Mouse (Mus musculus) liver, embryonic 15.5 days (tissue): ENCODE results near the gene Nynrin. TPM values are rescaled to one million over a fixed set of nuclear protein-coding genes. Genes with fewer than 3 reads are reported as not detected.
A peak's percentile ranks its signal among the peaks of the same experiment; 100 is the strongest.

ENCODE experiments used
- ATAC-seq: fragments of 200-750 bp; cut with Nextera tagmentation; 2 replicates; pipeline ENCODE4 v1.8.0; 2017; ENCODE audit warnings: moderate number of reproducible peaks, mild to moderate bottlenecking, moderate library complexity; ENCODE audit not compliant: insufficient read depth
- H3K27ac ChIP-seq: fragments of 300-500 bp; sonication (generic); replicated peaks from 2 replicates; pipeline ENCODE4 v1.5.1; 2015; ENCODE audit warnings: mild to moderate bottlenecking, inconsistent platforms
- H3K27me3 ChIP-seq: fragments of 300-500 bp; sonication (generic); 2 replicates; pipeline ENCODE4 v1.6.1; 2015; ENCODE audit warnings: mild to moderate bottlenecking, inconsistent platforms
- H3K36me3 ChIP-seq: fragments of 300-500 bp; sonication (generic); replicated peaks from 2 replicates; pipeline ENCODE4 v1.6.1; 2015; ENCODE audit warnings: moderate library complexity, mild to moderate bottlenecking, inconsistent platforms
- H3K4me1 ChIP-seq: fragments of 300-500 bp; sonication (generic); replicated peaks from 2 replicates; pipeline ENCODE4 v1.6.1; 2015; ENCODE audit warnings: inconsistent platforms
- H3K4me2 ChIP-seq: fragments of 300-500 bp; sonication (generic); 2 replicates; pipeline ENCODE4 v1.6.1; 2015; ENCODE audit warnings: moderate library complexity, mild to moderate bottlenecking, inconsistent platforms
- H3K4me3 ChIP-seq: fragments of 300-500 bp; sonication (generic); replicated peaks from 2 replicates; pipeline ENCODE4 v1.5.1; 2015; ENCODE audit warnings: mild to moderate bottlenecking, inconsistent platforms
- H3K9ac ChIP-seq: fragments of 300-500 bp; sonication (generic); 2 replicates; pipeline ENCODE4 v1.6.1; 2015; ENCODE audit warnings: moderate library complexity, mild to moderate bottlenecking, inconsistent platforms
- H3K9me3 ChIP-seq: fragments of 300-500 bp; sonication (generic); replicated peaks from 2 replicates; pipeline ENCODE4 v1.6.1; 2016; ENCODE audit warnings: inconsistent platforms
- WGBS: fragments of 180-500 bp; shearing (Covaris S2); methylation state at CpG from one replicate; pipeline ENCODE4 v1.1.7; 2015; ENCODE audit warnings: mixed read lengths; ENCODE audit not compliant: insufficient replicate concordance; 5-methylcytosine and 5-hydroxymethylcytosine counted together
- polyA plus RNA-seq: library from polyadenylated mRNA; unstranded; fragments of >200 nt; fragmentation: Nextera tagmentation; extraction: Ambion mirVana; gene quantifications from 2 replicates; pipeline ENCODE4 v1.2.1, GENCODE M21; 2015

The Nynrin gene
- polyA plus RNA-seq: 2.0 and 2.1 TPM in 2 replicates

DNA sequence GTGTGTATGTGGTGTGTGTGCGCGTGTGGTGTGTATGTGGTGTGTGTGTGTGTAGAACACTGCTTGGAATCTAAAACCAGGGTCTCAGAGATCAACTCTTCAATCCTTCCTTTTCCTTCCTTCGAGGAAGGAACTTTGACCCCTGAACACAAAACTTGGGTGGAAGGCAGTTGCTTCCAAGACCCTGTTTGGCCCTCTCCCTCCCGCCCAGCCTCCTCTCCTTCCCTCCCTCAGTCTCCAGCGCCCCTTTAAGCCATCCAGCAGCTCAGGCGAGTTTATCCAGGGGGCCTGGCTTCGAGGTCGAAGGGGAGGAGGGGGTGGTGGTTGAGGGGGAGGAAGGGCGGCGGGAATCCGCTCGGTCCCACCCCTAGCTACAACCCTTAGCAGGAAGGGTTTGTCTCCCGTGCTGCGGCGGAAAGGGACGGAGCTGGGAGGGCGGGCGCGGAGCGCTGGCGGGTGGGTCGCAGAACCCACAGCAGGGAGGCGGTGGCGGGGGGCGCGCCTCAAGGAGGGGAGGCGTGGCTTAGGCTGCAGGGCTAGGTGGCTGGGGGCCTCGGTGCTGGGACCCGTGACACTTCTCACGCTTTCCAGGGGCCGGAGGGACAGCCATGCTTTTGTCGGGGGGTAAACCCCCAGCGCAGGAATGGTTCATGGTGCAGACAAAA lies at the start of gene Nynrin:
Gene Nynrin (plus strand): TSS at position 390 of the 665 bp plus-strand sequence.
- 3% methylated on average over 33 of the region's 33 CpGs for WGBS
- H3K36me3 ChIP-seq: no peaks in the 10 kb centered on the region
- peak; percentile 68 for ATAC-seq
- peaks cover 34% of the 10 kb centered on the region for H3K4me1 ChIP-seq
- H3K27ac ChIP-seq: peak within 1 kb of the TSS; percentile 53
- H3K4me3 ChIP-seq: peak within 1 kb of the TSS; percentile 57
- peaks cover 31% of the 10 kb centered on the region for H3K27me3 ChIP-seq
- peak within 1 kb of the TSS; percentile 72 for H3K4me2 ChIP-seq
- no peaks in the 10 kb centered on the region for H3K9me3 ChIP-seq
- peak within 1 kb of the TSS; percentile 32 for H3K9ac ChIP-seq

DNA sequence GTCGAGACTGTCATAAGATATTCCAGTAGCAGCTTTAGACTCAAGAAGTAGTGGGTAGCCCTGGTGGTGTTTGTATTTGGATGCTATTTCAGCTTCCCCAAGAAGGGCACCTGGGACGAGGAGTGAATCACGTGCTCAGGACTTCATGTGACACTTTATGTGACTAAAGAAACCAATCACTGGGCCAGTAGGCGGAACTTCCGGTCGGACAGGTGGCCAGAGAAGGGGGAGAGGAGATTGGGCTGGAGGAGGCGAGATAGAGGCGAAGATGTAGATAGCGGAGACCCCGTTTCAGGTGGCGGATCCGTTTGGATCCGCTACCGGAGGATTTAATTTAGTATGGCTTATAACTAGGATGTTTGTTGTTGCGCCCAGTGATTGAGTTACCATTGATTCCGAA lies 38.9 kb upstream of the Nynrin start:
- Histone ChIP-seq H3K27me3 (peaks cover 22% of the 10 kb centered on the region), H3K4me3 (peak overlapping the region; percentile 42), H3K9me3 (no peaks in the 10 kb centered on the region), H3K36me3 (no peaks in the 10 kb centered on the region), H3K4me2 (peak overlapping the region; percentile 55), H3K9ac (no peak overlapping the region), H3K4me1 (0 out of 2 replicates have a peak, but pooled peaks cover 7% of the 10 kb centered on the region), H3K27ac (no peak overlapping the region)
- WGBS: 27% methylated on average over 16 of the region's 16 CpGs
- no peak for ATAC-seq

- peaks cover 26% of the 10 kb centered on the region for H3K27me3 ChIP-seq
- ATAC-seq: no peak
- H3K4me2 ChIP-seq: peak overlapping the region; percentile 55
- H3K9me3 ChIP-seq: no peaks in the 10 kb centered on the region
- WGBS: 27% methylated on average over 17 of the region's 17 CpGs
- peak overlapping the region; percentile 42 for H3K4me3 ChIP-seq
- 0 out of 2 replicates have a peak, but pooled peaks cover 7% of the 10 kb centered on the region for H3K4me1 ChIP-seq
- H3K9ac ChIP-seq: no peak overlapping the region
- no peak overlapping the region for H3K27ac ChIP-seq
- no peaks in the 10 kb centered on the region for H3K36me3 ChIP-seq
These were observed 38.5 kb upstream of the Nynrin start for GRCm38 (mm10) chr14:55815310-55815751.

- peaks cover 47% of the 10 kb centered on the region for H3K27me3 ChIP-seq
- H3K4me3 ChIP-seq: no peak overlapping the region
- H3K9me3 ChIP-seq: no peaks in the 10 kb centered on the region
- whole genome bisulfite sequencing: 59% methylated on average over 7 of the region's 7 CpGs
- H3K4me1 ChIP-seq: peaks cover 22% of the 10 kb centered on the region
- no peak overlapping the region for H3K27ac ChIP-seq
- H3K4me2 ChIP-seq: no peak overlapping the region
- no peak for ATAC-seq
- no peaks in the 10 kb centered on the region for H3K36me3 ChIP-seq
- H3K9ac ChIP-seq: no peak overlapping the region
These were observed 33.9 kb upstream of the Nynrin start for GRCm38 (mm10) chr14:55819845-55820405.

GRCm38 (mm10) chr14:55820576-55820975 lies 33.2 kb upstream of the Nynrin start:
- Histone ChIP-seq H3K4me2 (no peak overlapping the region), H3K27me3 (peaks cover 47% of the 10 kb centered on the region), H3K4me3 (no peak overlapping the region)

GRCm38 (mm10) chr14:55822435-55822990 lies 31.3 kb upstream of the Nynrin start:
- WGBS: 4% methylated on average over 13 of the region's 13 CpGs
- Histone ChIP-seq H3K4me3 (peak overlapping the region; percentile 55), H3K36me3 (no peaks in the 10 kb centered on the region), H3K4me1 (peaks cover 23% of the 10 kb centered on the region), H3K4me2 (peak overlapping the region; percentile 76), H3K27me3 (peaks cover 66% of the 10 kb centered on the region), H3K27ac (peak overlapping the region; percentile 20; the same call in 1 of the 2 replicates), H3K9me3 (no peaks in the 10 kb centered on the region), H3K9ac (no peak overlapping the region)
- ATAC-seq: no peak

More at GRCm38 (mm10) chr14:55820576-55820975, 33.2 kb upstream of the Nynrin start:
- Histone ChIP-seq H3K9ac (no peak overlapping the region), H3K4me1 (peaks cover 23% of the 10 kb centered on the region), H3K9me3 (no peaks in the 10 kb centered on the region), H3K36me3 (no peaks in the 10 kb centered on the region), H3K27ac (no peak overlapping the region)
- 68% methylated on average over 9 of the region's 9 CpGs for WGBS
- ATAC-seq: no peak

DNA sequence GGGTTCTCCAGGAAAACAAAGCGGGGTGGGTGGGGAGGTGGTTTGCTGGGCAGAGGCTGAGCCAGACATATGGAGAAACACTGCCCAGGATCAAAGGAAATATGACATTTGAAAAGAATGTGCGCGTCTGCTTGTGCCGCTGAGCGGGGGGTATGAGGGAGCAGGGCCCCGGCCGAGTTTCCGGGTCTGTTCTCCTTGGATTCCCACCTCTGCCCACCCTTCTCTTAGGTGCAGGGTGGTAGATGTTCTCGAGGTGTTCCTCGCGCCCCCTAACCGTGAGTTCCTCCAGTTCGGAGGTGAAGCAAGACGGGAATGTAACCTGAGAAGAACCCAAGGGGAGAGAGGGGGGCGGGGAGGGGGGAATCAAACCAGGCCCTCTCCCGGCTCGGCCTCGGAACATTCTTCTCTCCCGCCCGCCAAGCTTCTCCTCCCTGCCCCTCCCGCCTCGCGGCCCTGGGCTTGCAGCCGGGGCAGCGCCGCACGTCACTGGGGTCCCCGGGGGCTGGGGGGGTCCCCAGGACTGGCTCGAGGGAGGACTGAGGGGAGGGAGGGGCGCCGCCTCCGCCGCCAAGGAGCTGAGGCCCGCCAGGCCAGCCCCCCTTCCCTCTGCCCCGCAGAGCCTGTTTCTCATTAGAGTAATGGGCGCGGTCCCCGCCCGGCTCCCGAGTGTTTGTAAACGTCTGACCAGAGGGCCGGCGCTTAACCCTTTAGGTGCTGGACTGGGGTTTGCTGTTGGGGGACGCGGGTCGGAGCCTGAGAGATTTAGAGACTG lies 30.6 kb upstream of the Nynrin start, which contains the start of gene Nfatc4:
Gene Nfatc4 (plus strand): TSS at position 154 of the 772 bp plus-strand sequence.
- Histone ChIP-seq H3K4me2 (peak within 1 kb of the TSS; percentile 76), H3K4me1 (peaks cover 23% of the 10 kb centered on the region), H3K9ac (no peak within 1 kb of the TSS), H3K9me3 (no peaks in the 10 kb centered on the region), H3K36me3 (no peaks in the 10 kb centered on the region), H3K27ac (peak within 1 kb of the TSS; percentile 20; the same call in 1 of the 2 replicates), H3K4me3 (peak within 1 kb of the TSS; percentile 55), H3K27me3 (peaks cover 72% of the 10 kb centered on the region)
- peak; percentile 47; the same call in 1 of the 2 replicates for ATAC-seq
- WGBS: under 1% methylated on average over 42 of the region's 46 CpGs

GRCm38 (mm10) chr14:55824001-55824480 lies 29.8 kb upstream of the Nynrin start:
- Histone ChIP-seq H3K9ac (no peak overlapping the region), H3K27ac (no peak overlapping the region), H3K9me3 (no peaks in the 10 kb centered on the region), H3K27me3 (peaks cover 80% of the 10 kb centered on the region), H3K4me2 (peak overlapping the region; percentile 76), H3K4me1 (peaks cover 23% of the 10 kb centered on the region), H3K4me3 (peak overlapping the region; percentile 55), H3K36me3 (no peaks in the 10 kb centered on the region)
- no peak for ATAC-seq
- 13% methylated on average over 10 of the region's 10 CpGs for WGBS

DNA sequence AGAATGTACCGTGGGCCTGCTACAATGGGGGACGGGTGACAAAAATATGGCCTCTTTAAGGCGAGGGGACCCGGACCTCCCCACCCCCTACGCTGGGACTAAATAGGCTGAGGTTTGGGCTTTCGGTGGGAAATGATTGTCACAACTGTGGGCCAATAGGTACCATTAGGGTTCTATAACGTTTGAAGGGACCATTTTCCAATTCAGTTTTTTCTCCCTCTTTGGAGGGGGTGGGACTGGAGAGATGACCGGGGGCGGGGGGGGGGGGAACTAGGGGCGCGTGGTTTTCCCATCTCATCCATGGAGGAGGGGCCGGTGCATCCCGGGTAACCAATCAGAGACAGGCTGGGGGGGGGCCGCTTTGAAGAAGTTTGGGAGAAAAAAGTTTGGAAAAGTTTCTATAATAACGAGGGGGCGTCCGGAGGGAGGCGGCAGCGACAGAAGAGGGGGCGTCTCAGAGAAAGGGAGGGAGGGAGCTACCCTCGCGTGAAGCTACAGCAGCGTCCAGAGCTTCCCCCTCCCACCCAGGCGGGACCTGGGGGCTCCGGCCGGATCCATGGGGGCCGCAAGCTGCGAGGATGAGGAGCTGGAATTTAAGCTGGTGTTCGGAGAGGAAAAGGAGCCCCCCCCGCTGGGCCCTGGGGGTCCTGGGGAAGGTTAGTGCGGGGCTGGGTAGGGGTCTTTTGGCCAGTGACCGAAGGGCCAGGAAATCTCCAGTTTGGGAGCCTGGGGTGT lies 29.2 kb upstream of the Nynrin start:
- Histone ChIP-seq H3K36me3 (no peaks in the 10 kb centered on the region), H3K4me1 (peaks cover 23% of the 10 kb centered on the region), H3K9me3 (no peaks in the 10 kb centered on the region), H3K27me3 (peaks cover 86% of the 10 kb centered on the region), H3K9ac (no peak overlapping the region), H3K27ac (no peak overlapping the region), H3K4me3 (peak overlapping the region; percentile 26), H3K4me2 (peak overlapping the region; percentile 76)
- 7% methylated on average over 32 of the region's 32 CpGs for WGBS
- ATAC-seq: no peak
